Mouse (Mus musculus) Patski (cell line): Measurements from ENCODE around the gene Tspan2. TPM values are rescaled to one million over a fixed set of nuclear protein-coding genes. Genes with fewer than 3 reads are reported as not detected.

Experiments used
- ATAC-seq: fragments of 100-300 bp; one replicate; pipeline ENCODE4 v1.8.0; 2021
- CTCF ChIA-PET: fragments of 350-600 bp; sonication (Branson Sonifier 250); formaldehyde crosslinking; loops from one replicate; lab custom pipeline; 2022; ENCODE audit warnings: inconsistent platforms; lab: Charles Lee
- POLR2A ChIA-PET: fragments of 350-600 bp; sonication (Branson Sonifier 250); formaldehyde crosslinking; loops from one replicate; lab custom pipeline; 2022; ENCODE audit warnings: antibody characterized with exemption, inconsistent platforms; lab: Charles Lee
- DNase-seq: peaks from one replicate; pipeline ENCODE4 v3.0.0-alpha.2; 2011; ENCODE audit warnings: low read depth, low spot score
- H3K27me3 ChIP-seq: fragments of 371-371 bp; one replicate; pipeline ENCODE4 v1.5.1; 2021
- CTCF ChIP-seq: fragments of 100-300 bp; IDR thresholded peaks from one replicate; pipeline ENCODE4 v1.5.1; 2021
- in situ Hi-C: fragments of 300-500 bp; cut with MboI; formaldehyde crosslinking; loops from 3 replicates; pipeline ENCODE4 v1.11.1; 2018; ENCODE audit warnings: low pct_unique_long_range_greater_than_20kb, mixed read lengths
- polyA plus RNA-seq: library from polyadenylated mRNA; unstranded; gene quantifications from one replicate; pipeline ENCODE4 v1.2.3, GENCODE M21; 2021

Tspan2 gene
- polyA plus RNA-seq, 1 experiment from 2014 or later = 0.54 TPM

- TF ChIP-seq CTCF = no peak
- ATAC-seq (no peak), DNase-seq (no peak)
- CTCF ChIA-PET = interaction anchor here (1.0 to 1.7 kb wide), 3 partner anchors 11 to 71 kb away, joined by 3 read pairs; no protein-coding TSS in a partner anchor
- in situ Hi-C loops = loop anchor here (25.0 kb wide), 1 partner anchor 630 kb away; no protein-coding TSS in a partner anchor
- POLR2A ChIA-PET = no interaction called here
- peaks cover 20% of the 10 kb centered on the region for H3K27me3 ChIP-seq
Observed at GRCm38 (mm10) chr3:102732619-102733018, 1.7 kb upstream of the Tspan2 start.

- ATAC-seq (no peak), DNase-seq (no peak)
- ChIA-PET POLR2A (no interaction called here), CTCF (interaction anchor here (1.0 to 1.7 kb wide), 4 partner anchors 11 to 71 kb away, joined by 3 read pairs; no protein-coding TSS in a partner anchor)
- H3K27me3 ChIP-seq = peaks cover 20% of the 10 kb centered on the region
- in situ Hi-C loops = loop anchor here (25.0 kb wide), 1 partner anchor 629 kb away; no protein-coding TSS in a partner anchor
- TF ChIP-seq CTCF = no peak
Observed at GRCm38 (mm10) chr3:102733050-102733449, 1.3 kb upstream of the Tspan2 start.

- DNase-seq (no peak), ATAC-seq (no peak)
- TF ChIP-seq CTCF = no peak
- in situ Hi-C loops = loop anchor here (25.0 kb wide), 1 partner anchor 628 kb away; no protein-coding TSS in a partner anchor
- ChIA-PET POLR2A (no interaction called here), CTCF (interaction anchor here (0.9 to 1.7 kb wide), 4 partner anchors 19 to 485 kb away, joined by 3 read pairs; no protein-coding TSS in a partner anchor)
- peaks cover 20% of the 10 kb centered on the region for H3K27me3 ChIP-seq
Observed at GRCm38 (mm10) chr3:102733936-102734312, 405 bp upstream of the Tspan2 start.

GRCm38 (mm10) chr3:102735031-102735558 lies 766 bp downstream of the Tspan2 start:
- peaks cover 20% of the 10 kb centered on the region for H3K27me3 ChIP-seq
- in situ Hi-C loops = loop anchor here (25.0 kb wide), 1 partner anchor 627 kb away; no protein-coding TSS in a partner anchor
- ATAC-seq (no peak), DNase-seq (no peak)
- CTCF ChIA-PET = interaction anchor here (1.3 to 2.0 kb wide), 2 partner anchors 10 to 20 kb away, joined by 3 to 6 read pairs; no protein-coding TSS in a partner anchor
- TF ChIP-seq CTCF = no peak
- POLR2A ChIA-PET = no interaction called here

GRCm38 (mm10) chr3:102735638-102736037 lies 1.3 kb downstream of the Tspan2 start:
- CTCF ChIA-PET = interaction anchor here (2.0 kb wide), 1 partner anchor 9 kb away, joined by 6 read pairs; no protein-coding TSS in a partner anchor
- H3K27me3 ChIP-seq = peaks cover 17% of the 10 kb centered on the region
- POLR2A ChIA-PET = no interaction called here
- TF ChIP-seq CTCF = no peak
- no peak for ATAC-seq
- DNase-seq = no peak
- in situ Hi-C loops = loop anchor here (25.0 kb wide), 1 partner anchor 627 kb away; no protein-coding TSS in a partner anchor

- ChIA-PET CTCF (interaction anchor here (2.0 kb wide), 1 partner anchor 8 kb away, joined by 6 read pairs; no protein-coding TSS in a partner anchor), POLR2A (interaction anchor here (1.1 kb wide), 1 partner anchor 9 kb away, joined by 4 read pairs; no protein-coding TSS in a partner anchor)
- in situ Hi-C loops = loop anchor here (25.0 kb wide), 1 partner anchor 626 kb away; no protein-coding TSS in a partner anchor
- TF ChIP-seq CTCF = no peak
- peaks cover 17% of the 10 kb centered on the region for H3K27me3 ChIP-seq
- ATAC-seq = no peak
- DNase-seq = no peak
Observed at GRCm38 (mm10) chr3:102736436-102736835, 2.1 kb downstream of the Tspan2 start.

- ChIA-PET POLR2A (interaction anchor here (1.1 kb wide), 1 partner anchor 10 kb away, joined by 4 read pairs; no protein-coding TSS in a partner anchor), CTCF (no interaction called here)
- ATAC-seq (no peak), DNase-seq (no peak)
- H3K27me3 ChIP-seq = peaks cover 17% of the 10 kb centered on the region
- TF ChIP-seq CTCF = no peak
- in situ Hi-C loops = loop anchor here (25.0 kb wide), 1 partner anchor 625 kb away; no protein-coding TSS in a partner anchor
Observed at GRCm38 (mm10) chr3:102737106-102737505, 2.8 kb downstream of the Tspan2 start.

GRCm38 (mm10) chr3:102738161-102738901 lies 4.0 kb downstream of the Tspan2 start:
- in situ Hi-C loops = loop anchor here (25.0 kb wide), 1 partner anchor 624 kb away; no protein-coding TSS in a partner anchor
- POLR2A ChIA-PET = no interaction called here
- ATAC-seq = no peak
- DNase-seq = no peak
- H3K27me3 ChIP-seq = peaks cover 12% of the 10 kb centered on the region
- no peak for TF ChIP-seq CTCF
- CTCF ChIA-PET = interaction anchor here (0.8 to 1.0 kb wide), 3 partner anchors 17 to 24 kb away, joined by 3 to 4 read pairs (median 3); no protein-coding TSS in a partner anchor

GRCm38 (mm10) chr3:102738926-102739325 lies 4.6 kb downstream of the Tspan2 start:
- no peak for TF ChIP-seq CTCF
- in situ Hi-C loops = loop anchor here (25.0 kb wide), 1 partner anchor 623 kb away; no protein-coding TSS in a partner anchor
- DNase-seq (no peak), ATAC-seq (no peak)
- POLR2A ChIA-PET = no interaction called here
- CTCF ChIA-PET = interaction anchor here (0.9 to 1.0 kb wide), 2 partner anchors 24 to 25 kb away, joined by 3 to 4 read pairs; no protein-coding TSS in a partner anchor
- H3K27me3 ChIP-seq = peaks cover 9% of the 10 kb centered on the region

GRCm38 (mm10) chr3:102742725-102743124 lies 8.4 kb downstream of the Tspan2 start:
- DNase-seq (no peak), ATAC-seq (no peak)
- ChIA-PET CTCF (interaction anchor here (1.2 to 1.6 kb wide), 2 partner anchors 24 to 27 kb away, joined by 3 to 4 read pairs; no protein-coding TSS in a partner anchor), POLR2A (no interaction called here)
- in situ Hi-C loops = loop anchor here (25.0 kb wide), 1 partner anchor 620 kb away; no protein-coding TSS in a partner anchor
- TF ChIP-seq CTCF = no peak
- H3K27me3 ChIP-seq = no peaks in the 10 kb centered on the region
